Mouse (Mus musculus) layer of hippocampus, adult 9-11 months (tissue): Measurements from ENCODE around the gene Usp10.

ENCODE experiments used
- DNase-seq: peaks from one replicate; pipeline ENCODE4 v3.0.0; 2022

Gene Usp10

GRCm38 (mm10) chr8:119916237-119916892 is 6.2 kb downstream of the Usp10 start:
- no peak for DNase-seq

- no peak for DNase-seq
Observed at GRCm38 (mm10) chr8:119917415-119917814, 7.3 kb downstream of the Usp10 start.

GRCm38 (mm10) chr8:119918155-119918567 is 8.0 kb downstream of the Usp10 start:
- no peak for DNase-seq

- no peak for DNase-seq
Observed at GRCm38 (mm10) chr8:119923259-119923658, 13.1 kb downstream of the Usp10 start.

- DNase-seq, result no peak
Observed at GRCm38 (mm10) chr8:119925428-119925827, 15.3 kb downstream of the Usp10 start.

- no peak for DNase-seq
Observed at GRCm38 (mm10) chr8:119926474-119926873, 16.3 kb downstream of the Usp10 start.

GRCm38 (mm10) chr8:119927422-119928092 is 17.4 kb downstream of the Usp10 start:
- no peak for DNase-seq

GRCm38 (mm10) chr8:119931317-119931716 is 21.2 kb downstream of the Usp10 start:
- no peak for DNase-seq

- DNase-seq, result no peak
Observed at GRCm38 (mm10) chr8:119933681-119934080, 23.5 kb downstream of the Usp10 start.

- DNase-seq, result no peak
Observed at GRCm38 (mm10) chr8:119935541-119935940, 25.4 kb downstream of the Usp10 start.

- DNase-seq, result no peak
Observed at GRCm38 (mm10) chr8:119938481-119938880, 28.3 kb downstream of the Usp10 start.

GRCm38 (mm10) chr8:119939336-119939735 is 29.2 kb downstream of the Usp10 start:
- no peak for DNase-seq

GRCm38 (mm10) chr8:119941471-119941870 is 31.3 kb downstream of the Usp10 start:
- peak; percentile 34 for DNase-seq

- no peak for DNase-seq
Observed at GRCm38 (mm10) chr8:119943616-119944015, 33.5 kb downstream of the Usp10 start.

- DNase-seq, result peak; percentile 69
Observed at GRCm38 (mm10) chr8:119944096-119944811, 34.1 kb downstream of the Usp10 start.

- DNase-seq, result no peak
Observed at GRCm38 (mm10) chr8:119946326-119946865, 36.2 kb downstream of the Usp10 start.

GRCm38 (mm10) chr8:119947653-119948052 is 37.5 kb downstream of the Usp10 start:
- DNase-seq, result no peak

- no peak for DNase-seq
Observed at GRCm38 (mm10) chr8:119948340-119948739, 38.2 kb downstream of the Usp10 start.

GRCm38 (mm10) chr8:119952282-119952681 is 42.1 kb downstream of the Usp10 start:
- DNase-seq, result no peak

GRCm38 (mm10) chr8:119952747-119953146 is 42.6 kb downstream of the Usp10 start:
- peak; percentile 79 for DNase-seq

GRCm38 (mm10) chr8:119955333-119955732 is 45.2 kb downstream of the Usp10 start:
- DNase-seq, result peak; percentile 40

GRCm38 (mm10) chr8:119958076-119958475 is 47.9 kb downstream of the Usp10 start:
- no peak for DNase-seq

GRCm38 (mm10) chr8:119960531-119961104 is 50.5 kb downstream of the Usp10 start:
- DNase-seq, result peak; percentile 67
